Mouse (Mus musculus) thymus, adult 2 months (tissue): ENCODE results near the gene Frmd4a.

Experiments
- CTCF ChIP-seq: fragments of 200-500 bp; IDR thresholded peaks from 2 replicates; pipeline ENCODE4 v1.5.1; 2012; ENCODE audit warnings: mild to moderate bottlenecking, control low read depth, low read length, moderate library complexity, borderline replicate concordance; ENCODE audit not compliant: control insufficient read depth, poor library complexity, insufficient read depth; ENCODE audit errors: extremely low read depth
- POLR2A ChIP-seq: fragments of 200-500 bp; IDR thresholded peaks from 2 replicates; pipeline ENCODE4 v1.6.1; 2012; ENCODE audit warnings: mild to moderate bottlenecking, low read length, control low read depth, moderate library complexity; ENCODE audit not compliant: control insufficient read depth, poor library complexity, insufficient read depth; ENCODE audit errors: extremely low read depth

- TF ChIP-seq POLR2A (no peak), CTCF (no peak)
Observed at GRCm38 (mm10) chr2:4499916-4500315, 482.4 kb downstream of the Frmd4a start.
